Mouse (Mus musculus): ENCODE results near the gene Unk.
"Not testable (repeated sequence)": the region's sequence is repeated elsewhere in the genome, so short reads cannot be mapped to it uniquely, and the experiment has no call there.

Unk gene

DNA sequence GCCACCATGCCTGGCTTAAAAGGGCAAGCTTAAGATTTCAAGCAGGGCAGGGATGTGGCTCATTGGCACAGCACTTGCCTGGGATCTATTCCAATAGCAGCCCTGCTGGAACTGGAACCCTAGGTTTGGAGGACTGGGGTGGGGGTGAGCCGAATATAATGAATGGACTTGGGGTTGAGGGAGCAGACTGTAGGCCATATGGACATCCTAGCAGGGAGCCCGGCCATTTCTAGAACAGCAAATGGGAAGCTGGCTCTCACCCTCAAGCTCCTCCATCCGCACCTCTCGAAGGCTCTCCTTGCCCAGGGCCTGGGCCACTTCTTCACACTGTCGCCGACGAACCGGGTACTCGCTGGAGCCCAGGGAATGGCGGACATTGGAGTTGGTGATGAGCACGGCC lies 20.5 kb upstream of the Unk start:
- in situ Hi-C loops (cut with MboI, MseI) = no loop called here

DNA sequence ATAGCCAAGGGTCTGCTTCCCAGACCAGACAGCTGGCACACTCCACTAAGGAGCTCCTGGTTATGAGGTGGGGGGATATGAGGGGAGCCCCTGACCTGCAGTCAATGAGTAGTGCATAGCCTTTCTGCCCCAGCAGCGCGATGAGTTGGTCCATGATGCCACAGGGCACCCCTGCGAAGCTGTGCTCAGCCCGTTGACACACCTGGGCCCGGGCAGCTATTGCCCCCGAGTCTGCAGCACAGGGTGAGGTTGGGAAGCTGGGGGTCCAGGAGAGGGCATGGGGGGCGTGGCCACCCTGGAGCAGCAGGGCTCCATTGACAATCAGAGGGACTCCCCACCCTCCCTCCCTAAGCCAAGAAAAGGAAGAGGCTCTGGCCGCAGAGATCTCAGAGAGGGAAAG lies 20.0 kb upstream of the Unk start:
- in situ Hi-C loops (cut with MboI, MseI) = no loop called here

DNA sequence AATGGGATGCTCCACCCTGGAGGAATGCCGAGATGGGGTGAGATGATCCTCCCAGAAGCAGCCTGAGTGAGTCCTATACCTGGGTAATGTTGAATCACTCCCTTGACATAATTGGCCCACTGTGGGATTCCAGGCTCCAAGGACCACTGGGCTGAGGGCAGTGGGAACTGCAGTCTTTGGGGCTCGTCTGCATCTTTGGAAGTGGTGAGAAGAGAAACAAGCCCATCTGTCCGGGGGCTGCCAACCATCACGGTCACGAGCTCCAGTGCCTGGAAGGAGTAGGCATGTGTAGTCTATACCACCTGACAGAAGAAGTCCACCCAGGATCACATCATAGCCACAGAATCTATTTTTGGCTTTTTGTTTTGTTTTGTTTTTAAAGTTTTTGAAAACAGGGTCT lies 19.2 kb upstream of the Unk start:
- in situ Hi-C loops (cut with MboI, MseI) = no loop called here

DNA sequence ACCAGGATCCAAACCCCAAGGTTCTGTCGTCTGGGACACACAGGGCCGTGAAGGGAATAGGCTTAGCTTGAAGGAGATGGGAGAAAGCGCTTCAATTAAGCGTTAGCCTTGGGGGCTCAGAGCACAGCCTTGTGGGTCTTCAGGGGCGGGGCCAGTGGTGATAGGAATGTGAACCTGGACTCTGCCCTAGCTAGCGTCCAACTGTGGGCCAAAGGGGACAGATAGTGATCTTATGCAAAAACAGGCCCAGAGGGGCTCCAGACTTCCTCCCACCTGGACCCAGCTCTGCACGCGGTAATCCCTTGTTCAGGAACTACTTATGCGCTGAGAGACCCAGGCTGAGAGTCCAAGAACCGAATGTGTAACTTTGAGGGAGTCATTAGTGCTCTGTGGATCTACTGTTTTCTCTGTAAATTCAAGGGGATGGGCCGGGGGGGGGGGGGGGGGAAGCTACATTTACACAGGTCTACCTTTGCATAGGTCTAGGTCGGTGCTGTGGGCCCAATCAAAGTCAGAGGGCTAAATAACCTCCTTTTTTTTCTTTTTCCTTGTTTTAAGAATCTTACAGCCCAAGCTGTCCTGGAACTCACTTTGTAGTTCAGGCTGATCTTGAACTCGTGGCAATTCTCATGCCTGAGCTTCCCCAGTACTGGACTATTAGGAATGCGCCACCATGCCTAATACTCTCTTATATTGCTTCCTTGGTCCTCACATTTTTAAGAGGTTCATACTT lies 18.4 kb upstream of the Unk start:
- in situ Hi-C loops (cut with MboI, MseI) = no loop called here

DNA sequence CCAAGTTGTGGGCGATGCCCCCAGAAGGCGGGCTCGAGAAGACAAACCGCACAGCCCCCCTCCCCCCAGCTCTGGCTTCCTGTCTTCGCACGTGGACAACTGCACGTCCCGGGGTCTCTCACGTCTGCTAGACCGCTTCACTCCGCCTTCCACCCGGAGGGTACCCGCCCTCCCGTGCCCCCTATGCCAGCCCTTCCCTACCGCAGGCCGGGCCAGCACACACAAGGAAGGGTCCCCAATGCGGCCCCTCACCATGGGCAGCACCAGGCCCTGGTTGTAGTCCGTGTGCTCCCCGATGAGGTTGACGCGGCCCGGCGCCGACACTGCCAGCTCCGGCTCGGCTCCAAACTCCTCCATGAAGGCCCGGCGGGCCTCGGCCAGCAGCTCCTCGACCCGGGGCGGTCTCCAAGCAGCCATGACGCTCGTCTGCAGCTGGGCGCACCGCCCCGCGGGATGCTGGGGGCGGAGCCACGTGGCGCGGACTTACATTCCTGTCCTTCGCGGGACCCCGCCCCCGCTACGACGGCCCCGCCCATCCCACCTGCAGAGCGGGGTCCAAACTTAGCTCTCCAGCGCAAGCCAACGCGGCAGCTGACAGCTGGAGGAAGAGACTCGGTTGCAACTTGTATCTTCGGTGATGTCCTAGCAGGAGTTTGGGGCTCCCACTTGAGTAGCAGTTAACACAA lies 17.7 kb upstream of the Unk start, which contains the start of gene Galk1:
TSS of gene Galk1 (minus strand) at position 458 of the 686 bp plus-strand sequence.
- in situ Hi-C loops (cut with MboI, MseI) = no loop called here

DNA sequence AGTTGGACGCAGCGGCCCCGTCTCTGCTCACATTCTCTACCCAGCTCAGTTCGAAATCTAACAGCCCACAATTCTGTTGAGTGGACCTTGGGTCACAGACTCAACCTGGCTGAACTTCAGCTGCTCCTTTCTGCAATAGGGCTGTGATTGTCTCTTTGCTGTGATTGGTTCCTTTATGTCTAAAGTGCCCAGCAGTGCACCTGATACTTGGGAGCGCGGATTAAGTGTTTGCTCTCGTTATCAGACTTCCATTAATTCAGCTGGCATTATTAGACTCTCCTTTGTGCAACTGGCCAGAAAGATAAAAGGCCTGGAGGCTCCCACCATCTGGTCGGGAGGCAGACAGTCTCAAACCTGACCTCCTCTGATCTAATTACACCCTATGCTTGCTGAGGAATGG lies 15.3 kb upstream of the Unk start:
- in situ Hi-C loops (cut with MboI, MseI) = no loop called here

DNA sequence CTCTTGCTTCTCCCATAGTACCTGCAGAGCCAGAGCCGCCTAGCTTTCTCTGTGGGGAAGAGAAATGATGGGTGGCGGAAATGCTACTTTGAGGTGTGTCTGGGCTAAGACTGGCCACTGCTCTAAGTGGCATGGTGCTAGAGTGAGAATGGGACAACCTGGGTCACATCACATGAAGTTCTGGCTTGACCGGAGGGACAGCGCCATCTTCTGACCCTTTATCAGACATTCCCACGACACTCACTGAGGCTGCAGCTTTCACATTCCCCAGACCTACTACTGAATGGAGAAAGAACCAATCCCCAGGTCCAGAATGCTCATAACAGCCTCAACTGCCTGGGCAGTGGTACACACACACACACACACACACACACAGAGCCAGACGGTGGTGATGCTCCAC lies 12.0 kb upstream of the Unk start:
- in situ Hi-C loops (cut with MboI, MseI) = no loop called here

DNA sequence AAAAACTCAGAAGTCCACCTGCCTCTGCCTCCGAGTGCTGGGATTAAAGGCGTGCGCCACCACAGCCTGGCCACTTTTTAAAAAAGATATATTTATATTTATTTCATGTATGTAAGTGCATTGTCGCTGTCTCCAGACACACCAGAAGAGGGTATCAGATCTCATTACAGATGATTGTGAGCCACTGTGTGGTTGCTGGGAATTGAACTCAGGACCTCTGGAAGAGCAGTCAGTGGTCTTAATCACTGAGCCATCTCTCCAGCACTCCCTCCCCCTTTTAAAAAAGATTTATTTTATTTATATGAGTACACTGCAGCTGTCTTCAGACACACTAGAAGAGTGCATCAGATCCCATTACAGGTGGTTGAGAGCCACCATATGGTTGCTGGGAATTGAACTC lies 11.3 kb upstream of the Unk start:
- in situ Hi-C loops (cut with MboI, MseI) = not testable (repeated sequence)

DNA sequence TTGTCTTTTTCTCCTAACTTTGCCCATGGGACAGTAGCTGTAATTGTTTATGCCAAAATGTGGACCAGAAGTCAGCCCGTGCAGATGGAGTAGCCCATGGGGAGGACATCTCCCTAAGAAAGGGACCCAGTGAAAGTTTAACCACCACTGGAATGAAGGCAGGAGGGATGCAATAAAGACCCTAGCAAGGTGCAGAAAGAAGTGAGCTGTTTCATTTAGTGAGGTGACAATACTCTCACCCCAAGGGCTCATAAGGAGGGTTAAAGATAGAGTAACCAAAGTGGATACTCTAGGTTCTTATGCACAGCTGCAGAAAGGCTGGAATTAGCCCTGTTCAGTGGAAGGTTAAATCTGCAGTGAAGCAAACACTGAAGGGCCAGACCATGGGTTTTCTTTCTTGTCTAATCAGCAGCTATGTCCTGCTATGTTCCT lies 10.7 kb upstream of the Unk start:
- in situ Hi-C loops (cut with MboI, MseI) = no loop called here

DNA sequence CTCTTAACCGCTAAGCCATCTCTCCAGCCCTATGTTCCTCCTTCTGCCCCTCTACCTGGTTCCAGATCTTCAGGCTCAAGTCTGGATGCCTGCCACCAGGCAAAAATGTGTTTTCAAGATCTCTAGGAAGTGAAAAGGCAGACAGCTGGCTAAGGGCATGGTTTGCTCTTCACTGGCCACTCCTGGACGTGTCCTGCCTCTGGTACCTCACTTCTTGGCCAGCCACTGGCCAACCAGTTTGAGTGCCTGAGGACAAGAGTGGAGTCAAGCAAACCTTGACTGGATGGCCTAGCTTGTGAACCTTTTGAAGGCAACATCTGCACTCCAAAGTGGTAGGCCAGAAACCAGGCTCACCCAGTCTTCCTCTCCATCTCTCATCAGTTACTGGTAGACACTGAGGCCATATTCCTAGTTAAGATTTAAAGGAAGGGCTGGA lies 10.1 kb upstream of the Unk start:
- in situ Hi-C loops (cut with MboI, MseI) = loop anchor here (10.0 kb wide), 3 partner anchors 415 to 1995 kb away; partner anchors contain the start of genes Gga3 (in 1 of the 2) and Mrps7 (in 1 of the 2)

DNA sequence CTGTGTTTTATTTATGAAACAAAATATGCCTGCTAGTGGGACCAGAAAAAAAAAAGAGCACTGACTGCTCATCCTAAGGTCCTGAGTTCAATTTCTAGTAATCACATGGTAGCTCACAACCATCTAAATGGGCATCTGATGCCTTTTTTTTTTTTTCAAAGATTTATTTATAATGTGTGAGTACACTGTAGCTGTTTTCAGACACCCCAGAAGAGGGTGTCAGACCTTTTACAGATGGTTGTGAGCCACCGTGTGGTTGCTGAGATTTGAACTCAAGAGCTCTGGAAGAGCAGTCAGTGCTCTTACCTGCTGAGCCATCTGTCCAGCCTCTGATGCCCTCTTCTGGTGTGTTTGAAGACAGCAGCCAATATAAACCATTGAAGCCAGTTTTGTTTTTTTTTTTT lies 9.6 kb upstream of the Unk start:
- in situ Hi-C loops (cut with MboI, MseI) = loop anchor here (10.0 kb wide), 3 partner anchors 416 to 1994 kb away; partner anchors contain the start of genes Gga3 (in 1 of the 2) and Mrps7 (in 1 of the 2)

DNA sequence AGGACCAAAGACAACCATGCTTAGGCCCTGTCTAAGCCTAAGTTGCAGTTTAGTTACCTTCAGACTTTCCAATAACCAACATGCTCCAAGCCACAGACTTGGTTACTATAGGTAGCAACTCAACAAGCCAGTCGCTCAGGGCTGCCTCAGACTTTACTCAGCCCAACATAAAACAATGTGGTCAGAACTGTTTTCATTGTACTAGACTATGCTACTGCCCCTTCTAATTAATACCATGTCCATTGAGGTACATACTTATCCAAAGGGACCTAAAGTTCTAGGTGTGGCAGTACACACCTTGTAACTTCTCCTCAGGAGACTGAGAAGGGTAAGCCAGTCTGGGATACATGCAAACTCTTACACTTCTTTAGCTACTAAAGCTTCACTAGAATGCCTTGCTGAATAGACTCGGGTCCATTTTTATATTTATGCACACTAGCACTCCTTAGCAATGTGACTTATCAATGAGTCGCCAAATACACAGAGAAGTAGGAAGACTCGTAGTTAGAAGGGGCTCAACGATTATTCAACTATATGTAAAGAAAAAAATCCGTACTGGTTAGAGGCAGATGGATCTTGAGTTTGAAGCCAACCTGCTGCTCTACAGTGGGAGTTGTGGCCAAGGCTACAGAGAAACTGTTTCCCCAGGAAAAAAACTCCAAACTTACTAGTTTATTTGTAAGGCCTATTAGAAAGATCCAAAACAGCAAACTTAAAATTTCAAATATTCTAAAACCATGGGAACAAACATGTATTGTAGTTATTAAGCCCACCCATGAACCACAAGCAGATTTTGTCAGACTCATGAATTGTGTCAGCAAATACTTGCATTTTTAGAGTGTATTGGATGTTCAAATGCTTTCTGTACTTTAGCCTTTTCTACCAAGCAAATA lies 8.5 kb upstream of the Unk start:
- in situ Hi-C loops (cut with MboI, MseI) = loop anchor here (10.0 kb wide), 3 partner anchors 417 to 1993 kb away; partner anchors contain the start of genes Gga3 (in 1 of the 2) and Mrps7 (in 1 of the 2)

DNA sequence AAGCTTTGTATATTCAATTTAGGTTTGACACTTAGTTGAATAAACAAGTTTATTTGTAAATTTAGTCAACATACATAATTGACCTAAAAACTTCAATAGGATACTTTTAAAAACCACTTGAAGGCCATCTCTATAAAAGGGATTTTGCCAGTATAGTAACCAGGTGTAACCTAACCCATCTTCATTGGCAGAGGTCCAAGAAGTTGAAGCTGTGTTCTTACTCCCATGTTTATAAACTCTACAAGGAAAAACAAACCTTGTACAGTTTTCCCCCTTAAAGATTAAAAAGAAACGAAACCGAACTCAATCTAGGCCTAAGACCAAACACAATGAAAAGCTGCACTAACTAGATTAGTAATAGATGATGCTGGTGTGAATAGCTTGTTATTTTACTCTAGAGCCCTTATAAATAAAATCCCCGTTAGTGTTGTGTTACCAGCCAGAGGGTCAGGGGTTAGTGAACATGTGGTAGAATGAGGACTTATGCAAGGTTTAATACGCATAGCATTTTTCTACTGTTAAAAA lies 7.8 kb upstream of the Unk start:
- in situ Hi-C loops (cut with MboI, MseI) = loop anchor here (10.0 kb wide), 3 partner anchors 418 to 1992 kb away; partner anchors contain the start of genes Gga3 (in 1 of the 2) and Mrps7 (in 1 of the 2)

DNA sequence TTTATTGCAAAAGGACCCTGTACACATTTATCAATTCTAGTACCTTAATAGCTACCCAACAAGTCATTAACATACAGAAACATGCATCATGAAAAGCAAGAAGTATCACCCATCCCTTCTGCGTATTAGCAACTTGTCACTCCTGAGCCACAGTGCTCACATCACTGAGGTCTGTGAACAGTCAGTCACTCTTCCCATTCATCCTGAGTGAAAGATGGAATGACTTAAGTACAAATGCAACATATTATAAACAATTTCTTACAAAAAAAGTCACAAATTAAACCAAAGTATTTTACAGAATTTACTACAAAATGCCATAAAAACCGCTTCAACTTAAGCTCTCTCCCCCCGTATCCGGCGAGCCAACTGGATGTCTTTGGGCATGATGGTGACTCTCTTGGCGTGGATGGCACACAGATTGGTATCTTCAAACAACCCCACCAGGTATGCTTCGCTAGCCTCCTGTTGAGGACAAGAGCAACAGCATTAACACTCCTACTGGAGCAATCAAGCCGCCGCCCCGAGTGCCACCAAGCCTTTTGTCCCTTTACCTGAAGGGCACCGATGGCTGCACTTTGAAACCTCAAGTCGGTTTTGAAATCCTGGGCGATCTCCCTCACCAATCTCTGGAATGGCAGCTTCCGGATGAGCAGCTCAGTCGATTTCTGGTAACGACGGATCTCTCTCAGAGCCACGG lies 6.9 kb upstream of the Unk start:
- in situ Hi-C loops (cut with MboI, MseI) = loop anchor here (10.0 kb wide), 3 partner anchors 418 to 1992 kb away; partner anchors contain the start of genes Gga3 (in 1 of the 2) and Mrps7 (in 1 of the 2)

DNA sequence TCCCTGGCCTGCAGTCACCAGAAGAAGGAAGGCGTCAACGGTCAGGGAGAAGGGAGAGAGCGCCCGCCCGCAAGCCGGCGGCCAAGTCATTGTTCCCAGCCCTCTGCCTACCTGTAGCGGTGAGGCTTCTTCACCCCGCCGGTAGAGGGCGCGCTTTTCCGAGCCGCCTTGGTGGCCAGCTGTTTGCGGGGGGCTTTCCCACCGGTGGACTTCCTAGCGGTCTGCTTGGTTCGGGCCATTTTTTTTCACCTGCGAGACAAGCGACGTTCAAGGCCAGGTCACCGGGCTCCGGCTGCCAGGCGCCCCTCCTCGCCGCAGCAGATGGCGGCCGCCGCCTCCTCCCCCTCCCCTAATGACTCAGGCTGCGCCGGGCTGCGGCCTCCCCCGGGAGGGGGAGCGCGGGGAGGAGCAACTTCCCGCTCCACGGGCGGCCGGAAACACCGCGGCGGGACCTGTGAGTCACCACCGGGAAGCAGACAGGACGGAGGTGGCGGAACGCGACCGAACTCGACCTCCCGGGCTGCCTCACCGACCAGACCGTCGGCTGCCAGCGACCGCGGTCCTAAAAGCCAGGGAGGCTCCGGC lies 6.3 kb upstream of the Unk start:
- in situ Hi-C loops (cut with MboI, MseI) = loop anchor here (10.0 kb wide), 3 partner anchors 419 to 1991 kb away; partner anchors contain the start of genes Gga3 (in 1 of the 2) and Mrps7 (in 1 of the 2)

DNA sequence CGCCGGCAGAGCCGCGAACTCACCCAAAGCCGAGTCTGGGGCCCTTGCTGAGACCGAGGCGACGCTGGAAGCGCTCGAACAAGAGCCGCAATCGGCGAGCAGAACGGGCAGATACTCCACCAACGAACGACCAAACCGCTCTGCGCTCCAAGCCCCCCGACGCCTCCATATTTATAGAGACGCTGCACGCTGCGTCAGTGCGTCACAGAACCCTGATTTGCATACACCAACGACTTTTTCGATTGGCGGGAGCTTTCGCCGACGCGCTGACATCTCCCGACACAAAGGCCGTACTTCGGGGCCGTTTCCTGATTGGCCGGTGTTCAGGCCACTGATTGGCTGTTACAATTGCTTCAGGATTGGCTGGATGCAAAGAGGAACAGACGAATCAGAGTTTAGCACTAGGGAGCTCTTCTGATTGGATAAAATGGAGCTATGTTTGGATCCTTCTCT lies 5.7 kb upstream of the Unk start:
- in situ Hi-C loops (cut with MboI, MseI) = loop anchor here (10.0 kb wide), 3 partner anchors 420 to 1990 kb away; partner anchors contain the start of genes Gga3 (in 1 of the 2) and Mrps7 (in 1 of the 2)

DNA sequence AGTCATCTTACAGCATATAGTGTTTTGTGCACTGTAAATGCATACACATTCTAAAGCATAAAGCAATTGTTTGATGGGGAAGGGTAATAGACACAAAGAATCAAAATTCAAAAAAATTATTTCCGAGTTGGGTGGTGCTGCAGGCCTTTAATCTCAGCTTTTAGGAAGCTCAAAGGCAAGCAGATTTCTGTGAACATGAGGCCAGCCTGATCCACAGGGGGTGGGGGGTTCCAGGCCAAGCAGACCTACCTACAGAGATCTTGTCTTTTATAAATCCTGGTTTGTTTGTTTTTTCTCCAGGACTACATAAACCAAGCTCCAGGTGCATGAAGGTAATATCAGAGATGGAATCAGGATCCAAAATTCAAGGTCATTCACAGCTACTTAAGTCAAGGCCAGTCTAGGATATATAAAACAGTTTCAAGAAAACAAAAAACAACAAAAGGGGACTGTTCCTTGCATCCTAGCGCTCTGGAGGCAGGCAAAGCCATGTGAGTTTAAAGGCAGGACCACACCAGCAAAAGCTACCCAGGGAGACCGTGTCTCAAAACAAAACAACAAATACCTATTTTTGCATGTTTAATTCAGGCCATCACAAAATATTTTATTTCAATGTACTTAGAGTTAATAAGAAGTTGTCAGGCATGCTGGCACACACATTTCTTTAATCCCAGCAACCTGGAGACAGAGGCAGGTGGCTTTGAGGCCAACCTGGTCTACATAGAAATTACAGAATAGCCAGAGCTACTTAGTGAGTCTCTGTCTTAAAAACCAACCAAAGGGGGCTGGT lies 4.9 kb upstream of the Unk start:
- in situ Hi-C loops (cut with MboI, MseI) = loop anchor here (10.0 kb wide), 3 partner anchors 420 to 1990 kb away; partner anchors contain the start of genes Gga3 (in 1 of the 2) and Mrps7 (in 1 of the 2)

DNA sequence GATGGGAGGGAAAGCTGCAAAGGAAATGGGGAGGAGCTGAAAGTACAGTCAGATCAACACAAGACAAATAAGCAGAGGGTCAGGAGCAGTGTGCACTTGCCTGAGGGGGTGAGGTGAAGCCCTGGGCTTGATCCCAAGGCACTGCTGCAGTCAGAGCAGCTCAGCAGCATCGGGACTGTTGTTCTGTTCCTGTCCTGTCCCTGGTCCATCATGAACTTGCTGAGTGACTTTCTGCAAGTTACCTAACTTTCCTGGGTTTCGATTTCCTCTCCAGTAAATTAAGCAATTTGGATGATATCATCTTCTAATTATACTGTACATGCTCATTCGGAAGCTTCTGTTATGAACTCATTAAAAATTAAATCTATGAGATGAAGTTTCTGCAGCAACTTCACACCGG lies 2.4 kb upstream of the Unk start, which contains the start of gene H3f3b:
TSS of gene H3f3b (minus strand) at position 207 of the 400 bp plus-strand sequence.
- in situ Hi-C loops (cut with MboI, MseI) = loop anchor here (10.0 kb wide), 3 partner anchors 423 to 1987 kb away; partner anchors contain the start of genes Gga3 (in 1 of the 2) and Mrps7 (in 1 of the 2)

Measured in T-helper 17 cell (primary cell).